Mouse (Mus musculus) retina, postnatal 1 day (tissue): ENCODE measurements around the gene Ndst2.

ENCODE experiments used
- DNase-seq: peaks from one replicate; pipeline ENCODE4 v3.0.0-alpha.2; 2012

Ndst2 gene

DNA sequence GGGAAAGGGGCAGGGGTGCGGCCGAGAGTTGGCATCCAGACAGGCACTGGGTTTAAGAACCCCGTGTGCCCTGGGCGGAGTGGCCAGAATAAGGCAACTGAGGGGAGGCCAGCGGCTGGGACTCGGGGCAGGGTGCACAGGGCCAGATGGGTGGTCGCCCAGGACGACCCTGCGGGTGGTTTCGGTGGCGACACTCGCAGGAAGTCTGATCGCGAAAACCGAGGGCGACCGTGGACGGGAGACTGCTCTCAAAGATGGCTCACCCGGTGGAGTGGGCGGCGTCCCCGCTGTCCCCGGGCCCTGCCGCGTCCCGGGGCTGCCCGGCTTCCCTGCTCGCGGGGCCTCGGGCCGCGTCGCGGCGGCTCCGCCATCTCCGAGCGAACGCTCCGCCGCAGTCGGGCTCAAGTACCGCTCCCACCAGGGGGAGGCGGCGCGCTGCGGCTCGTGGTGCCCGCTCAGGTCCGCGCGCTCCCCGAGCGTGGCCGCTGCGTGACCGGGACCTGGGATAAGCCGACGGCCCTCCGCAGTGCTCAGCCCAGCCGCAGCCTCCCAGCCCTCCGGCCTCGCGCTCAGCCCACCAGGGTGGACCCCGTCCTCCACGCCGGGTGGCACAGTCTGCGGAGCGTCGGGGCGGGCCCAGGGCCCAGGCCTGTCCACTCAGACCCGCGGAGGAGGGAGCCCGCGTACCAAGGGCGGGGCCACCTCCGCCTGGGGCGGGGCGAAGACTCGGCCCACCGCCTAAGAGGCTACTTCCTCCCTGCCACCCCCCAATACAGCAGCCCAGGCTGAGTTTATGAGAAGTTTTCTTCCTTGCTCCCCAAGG, at the start of gene Ndst2:
Gene Ndst2, minus strand, starts transcription at position 611 of the 823 bp plus-strand sequence.
- DNase-seq, result peak; percentile 95

GRCm38 (mm10) chr14:20783526-20783925, 49.2 kb upstream of the Ndst2 start:
- DNase-seq, result no peak

DNA sequence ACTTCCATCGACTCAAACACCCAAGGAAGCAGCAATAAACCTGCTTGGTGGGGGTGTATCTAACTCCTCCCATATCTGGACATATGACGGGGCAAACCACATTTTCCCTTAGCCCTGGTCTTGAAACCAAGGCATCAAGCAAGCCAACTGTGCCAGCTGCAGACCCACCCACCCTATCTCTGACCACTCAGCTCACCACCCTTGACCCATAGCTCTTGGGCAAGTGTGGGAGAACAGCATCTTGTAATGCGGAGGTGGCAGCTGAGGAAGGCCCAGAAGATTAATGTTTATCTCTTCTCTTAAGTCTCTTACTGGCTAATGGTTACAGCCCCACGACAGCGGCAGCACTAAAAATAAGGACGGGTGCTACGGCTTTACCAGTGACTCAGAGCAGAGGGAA, 48.5 kb upstream of the Ndst2 start:
- no peak for DNase-seq

DNA sequence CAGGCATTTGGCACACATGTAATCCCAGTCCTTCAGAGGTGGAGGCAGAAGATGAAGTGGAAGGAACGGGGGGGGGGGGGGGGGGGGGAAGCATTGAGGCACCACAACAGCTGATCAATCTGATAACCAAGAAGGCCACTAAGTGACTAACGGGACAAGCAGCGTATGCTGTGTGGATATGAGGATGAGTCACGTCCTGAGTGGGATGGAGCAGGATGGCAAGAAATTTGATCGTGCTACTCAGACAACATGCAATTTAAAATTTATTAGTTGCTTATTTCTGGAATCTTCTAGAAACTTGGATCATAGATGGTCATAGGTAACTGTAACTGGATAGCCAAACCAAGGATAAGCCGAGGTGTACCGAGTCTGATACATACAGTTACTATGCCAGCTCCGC, 45.9 kb upstream of the Ndst2 start:
- DNase-seq, result no peak

DNA sequence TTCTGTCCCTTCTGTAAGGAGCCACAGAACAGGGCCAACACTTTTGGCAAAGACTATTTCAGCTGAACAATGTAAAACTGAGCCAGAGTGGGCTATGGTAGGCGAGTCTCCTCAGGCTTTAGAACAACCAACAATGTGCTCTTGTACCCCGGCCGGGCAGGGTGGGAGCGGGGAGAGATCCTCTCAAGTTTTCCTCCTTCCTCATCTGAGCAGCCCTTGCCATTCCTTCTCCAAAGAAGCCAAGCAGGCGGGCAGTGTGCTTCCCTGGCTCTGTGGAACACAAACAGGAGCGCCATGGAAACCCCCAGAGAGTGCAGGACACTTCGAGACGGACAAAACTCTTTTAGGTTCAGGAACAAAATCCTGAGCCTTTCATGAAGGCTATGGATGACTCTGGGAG, 44.1 kb upstream of the Ndst2 start:
- no peak for DNase-seq

- no peak for DNase-seq
Measured at GRCm38 (mm10) chr14:20775661-20776060, 41.3 kb upstream of the Ndst2 start.

GRCm38 (mm10) chr14:20773410-20773809, 39.0 kb upstream of the Ndst2 start:
- DNase-seq, result no peak

GRCm38 (mm10) chr14:20772808-20773207, 38.4 kb upstream of the Ndst2 start:
- no peak for DNase-seq

DNA sequence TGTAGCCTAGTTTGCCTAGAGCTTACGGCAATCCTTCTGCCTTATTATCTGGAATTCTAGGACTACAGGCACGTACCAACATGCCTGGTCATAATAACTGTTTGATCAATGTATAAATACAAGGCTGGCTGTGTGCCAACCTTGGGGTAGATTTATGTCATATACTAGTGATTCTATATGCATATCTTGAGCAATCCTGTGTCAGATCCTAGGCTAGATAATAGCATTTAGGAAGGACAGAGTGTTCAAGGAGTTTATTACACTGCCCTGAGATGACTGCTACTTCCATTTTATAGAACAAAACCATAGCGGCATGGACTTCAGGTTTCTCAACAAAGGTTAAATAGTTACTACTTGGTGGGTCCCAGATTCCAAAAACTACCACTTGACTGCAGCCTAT, 37.6 kb upstream of the Ndst2 start:
- DNase-seq, result no peak

DNA sequence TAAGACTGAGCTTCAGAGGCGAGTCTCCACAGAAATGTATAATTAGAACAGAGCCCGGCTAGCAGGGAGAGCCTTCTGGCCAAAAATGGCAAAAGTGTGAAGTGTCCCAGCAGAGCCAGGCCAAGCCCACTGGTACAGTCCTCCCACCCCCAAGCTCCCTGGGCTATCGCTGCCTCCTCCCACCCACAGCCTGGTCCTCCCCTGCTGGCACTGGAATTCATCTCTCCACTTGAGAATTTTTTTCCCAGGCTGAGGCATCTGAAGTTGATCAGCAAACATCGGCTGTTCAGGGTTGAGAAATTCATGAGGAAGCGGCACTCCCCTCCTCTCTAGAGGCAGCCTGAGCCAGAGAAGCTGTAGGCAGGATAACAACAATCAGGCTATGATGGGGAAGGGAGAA, 34.2 kb upstream of the Ndst2 start:
- no peak for DNase-seq

DNA sequence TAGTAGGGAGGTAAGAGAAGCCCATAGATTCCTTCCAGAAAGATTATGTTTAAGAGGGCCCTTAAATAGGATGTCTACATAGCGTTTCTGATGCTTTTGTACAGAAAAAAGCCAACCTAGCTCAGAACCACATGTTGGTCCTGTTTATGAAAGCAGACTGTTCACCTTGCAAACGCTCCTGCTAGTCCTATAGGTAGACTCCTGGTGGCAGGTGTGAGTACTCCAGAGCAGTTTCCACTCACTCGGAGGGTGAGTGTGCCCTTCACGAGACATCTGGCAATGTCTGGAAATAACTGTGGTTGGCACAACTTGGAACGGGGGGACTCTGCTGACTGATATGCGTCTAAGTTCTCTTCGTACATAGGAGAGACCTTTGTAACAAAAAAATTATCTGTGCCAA, 33.6 kb upstream of the Ndst2 start:
- DNase-seq, result no peak

- peak; percentile 85 for DNase-seq
Measured at GRCm38 (mm10) chr14:20765642-20766258, 31.4 kb upstream of the Ndst2 start.

- no peak for DNase-seq
Measured at GRCm38 (mm10) chr14:20764942-20765341, 30.6 kb upstream of the Ndst2 start.

DNA sequence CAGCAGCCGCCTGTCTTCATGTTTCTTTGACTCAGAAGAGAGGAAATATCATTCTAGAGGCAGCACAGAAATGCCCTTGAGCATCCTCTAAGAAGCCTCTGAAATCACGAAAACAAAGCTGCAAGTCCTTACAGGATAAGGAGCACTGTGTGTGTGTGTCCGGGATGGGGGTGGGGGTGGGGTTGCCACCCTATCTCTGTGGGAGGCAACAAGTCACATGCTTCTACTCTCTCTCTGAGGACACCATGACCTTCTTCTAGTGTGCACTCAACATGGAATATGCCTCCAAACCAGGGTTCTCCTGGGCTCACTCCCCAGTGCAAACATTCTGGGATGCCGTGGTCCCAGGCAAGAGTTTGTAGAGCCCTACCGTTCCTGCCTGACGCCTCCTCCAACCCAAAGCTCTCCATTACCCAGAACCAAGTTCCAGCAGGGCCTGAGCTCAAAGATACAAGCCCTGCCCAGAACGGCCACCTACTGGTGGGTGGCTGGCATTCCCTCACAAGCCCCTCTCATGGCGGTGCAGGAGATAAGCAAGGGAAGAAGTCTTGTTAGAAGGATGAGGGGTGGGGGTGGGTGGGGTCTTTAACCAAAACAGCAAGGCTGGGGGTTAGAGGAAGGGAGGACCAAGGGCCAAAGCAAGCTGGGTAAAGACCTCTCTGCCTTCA, 24.5 kb upstream of the Ndst2 start:
- no peak for DNase-seq

- DNase-seq, result no peak
Measured at GRCm38 (mm10) chr14:20757370-20757907, 23.1 kb upstream of the Ndst2 start.

DNA sequence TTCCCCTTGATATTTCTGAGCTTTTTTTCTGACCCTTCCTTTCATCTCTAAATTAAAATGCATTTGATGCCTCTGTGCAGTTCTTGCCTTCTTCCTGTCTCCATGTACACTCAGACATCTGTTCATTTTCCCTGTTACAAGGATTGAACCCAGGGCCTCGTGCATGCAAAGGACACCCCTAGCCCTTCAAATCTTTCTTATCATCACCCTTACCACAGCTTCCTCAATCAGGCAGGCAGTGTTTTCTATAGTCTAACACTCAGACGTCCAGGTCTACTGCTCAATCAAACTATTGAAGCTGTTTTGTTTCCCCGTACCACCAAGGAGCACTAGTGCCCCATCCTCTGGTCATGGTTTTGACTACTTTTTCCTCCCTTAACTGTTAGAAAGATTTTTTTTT, 19.4 kb upstream of the Ndst2 start:
- DNase-seq, result no peak

DNA sequence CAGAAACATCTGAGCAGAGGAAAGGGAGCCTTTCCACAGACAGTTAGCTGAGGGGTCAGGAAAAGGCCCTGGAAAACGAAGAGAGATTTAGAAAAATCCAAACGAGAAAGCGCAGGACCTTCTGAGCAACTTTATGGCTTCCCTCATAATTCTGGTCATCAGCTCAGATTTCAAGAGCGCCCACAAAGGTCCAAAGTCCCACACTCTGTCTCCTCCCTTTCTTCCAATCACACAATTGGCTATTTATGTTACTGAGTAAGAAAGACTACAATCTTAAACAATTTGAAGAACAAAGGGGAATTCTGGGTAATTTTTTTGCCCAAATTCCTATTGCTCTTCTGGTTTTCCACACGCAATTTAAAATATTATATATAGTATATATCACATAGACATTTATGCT, 16.1 kb upstream of the Ndst2 start:
- no peak for DNase-seq

- no peak for DNase-seq
Measured at GRCm38 (mm10) chr14:20749494-20750051, 15.2 kb upstream of the Ndst2 start.

- DNase-seq, result no peak
Measured at GRCm38 (mm10) chr14:20748388-20748787, 14.0 kb upstream of the Ndst2 start.

DNA sequence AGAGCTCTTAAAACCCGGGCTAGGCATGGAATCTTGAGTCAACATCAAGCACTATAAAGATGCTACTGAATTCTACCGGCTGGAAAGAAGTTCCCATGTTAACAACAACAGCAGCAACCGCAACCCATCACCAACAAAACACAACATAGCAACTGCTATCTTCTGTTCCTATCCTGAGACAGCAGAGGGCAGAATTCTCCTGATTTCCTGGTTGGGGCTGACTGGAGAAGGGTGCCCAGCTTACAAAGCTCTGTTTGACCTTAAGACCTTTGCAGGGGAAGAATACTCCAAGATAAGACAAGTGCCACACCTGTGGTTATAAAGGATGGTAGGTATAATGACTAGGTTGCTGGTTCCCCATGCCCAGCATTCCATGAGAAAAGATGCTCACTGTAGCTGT, 12.6 kb upstream of the Ndst2 start:
- no peak for DNase-seq

GRCm38 (mm10) chr14:20743614-20744013, 9.3 kb upstream of the Ndst2 start:
- no peak for DNase-seq

DNA sequence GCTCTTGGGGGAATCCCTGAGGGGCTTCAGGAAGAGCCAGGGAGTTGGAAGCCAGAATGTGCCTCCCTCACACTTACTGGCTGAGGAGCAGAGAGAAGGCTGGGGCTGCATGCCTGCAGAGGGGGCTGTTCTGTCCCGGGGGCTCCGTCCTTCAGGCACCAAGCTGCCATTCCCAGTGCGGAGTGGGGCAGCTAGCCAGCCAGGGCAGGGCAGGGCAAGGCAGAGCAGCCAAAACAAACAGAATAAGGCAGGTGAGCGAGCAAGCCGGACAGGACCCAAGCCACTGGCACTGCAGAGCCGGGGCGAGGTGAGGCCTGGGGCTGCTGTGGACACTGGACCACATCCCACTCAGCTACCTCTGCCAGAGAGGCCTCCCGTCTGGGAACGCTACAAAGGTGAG, 6.9 kb upstream of the Ndst2 start:
- no peak for DNase-seq

- DNase-seq, result no peak
Measured at GRCm38 (mm10) chr14:20738511-20738910, 4.1 kb upstream of the Ndst2 start.
